Mouse (Mus musculus) kidney, embryonic 14.5 days (tissue): ENCODE data around the gene Josd1. TPM values are rescaled to one million over a fixed set of nuclear protein-coding genes. Genes with fewer than 3 reads are reported as not detected.
A peak's percentile ranks its signal among the peaks of the same experiment; 100 is the strongest.
"Not testable (repeated sequence)": the region's sequence is repeated elsewhere in the genome, so short reads cannot be mapped to it uniquely, and the experiment has no call there.

ENCODE experiments used
- ATAC-seq: fragments of 200-750 bp; cut with Nextera tagmentation; 2 replicates; pipeline ENCODE4 v1.8.0; 2017; ENCODE audit warnings: moderate number of reproducible peaks, mild to moderate bottlenecking, moderate TSS enrichment, moderate library complexity; ENCODE audit not compliant: low FRiP score, low TSS enrichment
- H3K27ac ChIP-seq: fragments of 300-500 bp; sonication (generic); 2 replicates; pipeline ENCODE4 v1.5.1; 2014; ENCODE audit warnings: low read depth, mild to moderate bottlenecking, low read length, moderate library complexity, mixed read lengths
- H3K27me3 ChIP-seq: fragments of 300-500 bp; sonication (generic); 2 replicates; pipeline ENCODE4 v1.6.1; 2014; ENCODE audit warnings: mild to moderate bottlenecking, low read length; ENCODE audit not compliant: control insufficient read depth, insufficient read depth
- H3K36me3 ChIP-seq: fragments of 300-500 bp; sonication (generic); 2 replicates; pipeline ENCODE4 v1.6.1; 2014; ENCODE audit warnings: low read length, mixed read lengths; ENCODE audit not compliant: control insufficient read depth, insufficient read depth
- H3K4me1 ChIP-seq: fragments of 300-500 bp; sonication (generic); 2 replicates; pipeline ENCODE4 v1.6.1; 2014; ENCODE audit warnings: low read length, mixed read lengths; ENCODE audit not compliant: control insufficient read depth, insufficient read depth
- H3K4me2 ChIP-seq: fragments of 300-500 bp; sonication (generic); replicated peaks from 2 replicates; pipeline ENCODE4 v1.6.1; 2014; ENCODE audit warnings: low read depth, mild to moderate bottlenecking, low read length
- H3K4me3 ChIP-seq: fragments of 300-500 bp; sonication (generic); 2 replicates; pipeline ENCODE4 v1.5.1; 2014; ENCODE audit warnings: mild to moderate bottlenecking, low read length
- H3K9ac ChIP-seq: fragments of 300-500 bp; sonication (generic); 2 replicates; pipeline ENCODE4 v1.6.1; 2014; ENCODE audit warnings: low read depth, mild to moderate bottlenecking, low read length, moderate library complexity
- H3K9me3 ChIP-seq: fragments of 300-500 bp; sonication (generic); 2 replicates; pipeline ENCODE4 v1.6.1; 2016; ENCODE audit warnings: low read length; ENCODE audit not compliant: control insufficient read depth
- WGBS: fragments of 180-500 bp; shearing (Covaris S2); extraction: QIAGEN DNeasy Blood & Tissue Kit; methylation state at CpG from one replicate; pipeline ENCODE4 v1.1.7; 2014; 5-methylcytosine and 5-hydroxymethylcytosine counted together
- polyA plus RNA-seq: library from polyadenylated mRNA; unstranded; fragments of >200 nt; fragmentation: Nextera tagmentation; extraction: Ambion mirVana; gene quantifications from 2 replicates; pipeline ENCODE4 v1.2.1, GENCODE M21; 2014

Josd1 gene
- polyA plus RNA-seq, 1 experiment from 2014 or later = 13.0 TPM

- Histone ChIP-seq H3K4me1 (no peaks in the 10 kb centered on the region; the same call in 1 of the 2 replicates), H3K27me3 (no peaks in the 10 kb centered on the region), H3K9ac (no peak overlapping the region), H3K4me3 (no peak overlapping the region), H3K27ac (0 out of 2 replicates have a peak overlapping the region, but pooled peaks have one; percentile 43), H3K36me3 (peaks cover 40% of the 10 kb centered on the region), H3K9me3 (no peaks in the 10 kb centered on the region), H3K4me2 (no peak overlapping the region)
- 68% methylated on average over 2 of the region's 2 CpGs for WGBS
- ATAC-seq = no peak
These were observed 9.8 kb downstream of the Josd1 start for GRCm38 (mm10) chr15:79677936-79678335.

GRCm38 (mm10) chr15:79671828-79672348, 15.8 kb downstream of the Josd1 start:
- H3K36me3 ChIP-seq = peaks cover 46% of the 10 kb centered on the region
- not testable (repeated sequence) for H3K9me3 ChIP-seq, H3K27ac ChIP-seq, H3K27me3 ChIP-seq, H3K4me1 ChIP-seq, ATAC-seq, H3K9ac ChIP-seq
- H3K4me2 ChIP-seq = peak overlapping the region; percentile 62
- peak overlapping the region; percentile 95 for H3K4me3 ChIP-seq
- 86% methylated on average over 11 of the region's 11 CpGs for WGBS

DNA sequence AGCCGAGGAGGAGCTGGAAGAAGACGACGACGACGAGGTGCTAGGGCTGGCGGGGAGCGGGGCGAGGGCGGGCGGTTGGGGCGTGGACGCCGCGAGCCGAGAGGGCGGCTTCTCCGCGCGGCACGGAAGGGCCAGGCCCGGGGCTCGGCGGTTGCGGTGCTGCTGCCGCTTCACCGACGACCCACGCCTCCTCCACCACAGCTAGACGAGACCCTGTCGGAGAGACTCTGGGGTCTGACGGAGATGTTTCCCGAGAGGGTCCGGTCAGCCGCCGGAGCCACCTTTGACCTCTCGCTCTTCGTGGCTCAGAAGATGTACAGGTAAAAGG, 16.8 kb downstream of the Josd1 start:
- Histone ChIP-seq H3K9ac (peak overlapping the region; percentile 84), H3K27me3 (no peaks in the 10 kb centered on the region), H3K4me1 (peaks cover 5% of the 10 kb centered on the region; the same call in 1 of the 2 replicates), H3K27ac (no peak overlapping the region; the same call in 1 of the 2 replicates), H3K9me3 (no peaks in the 10 kb centered on the region), H3K4me3 (peak overlapping the region; percentile 95), H3K36me3 (peaks cover 47% of the 10 kb centered on the region), H3K4me2 (peak overlapping the region; percentile 62)
- WGBS = under 1% methylated on average over 35 of the region's 37 CpGs
- peak; percentile 38; the same call in 1 of the 2 replicates for ATAC-seq

- peak; percentile 95 for ATAC-seq
- Histone ChIP-seq H3K27ac (no peak within 1 kb of the TSS; the same call in 1 of the 2 replicates), H3K9ac (peak within 1 kb of the TSS; percentile 84), H3K4me3 (peak within 1 kb of the TSS; percentile 95), H3K4me1 (peaks cover 5% of the 10 kb centered on the region; the same call in 1 of the 2 replicates), H3K9me3 (no peaks in the 10 kb centered on the region), H3K27me3 (no peaks in the 10 kb centered on the region), H3K4me2 (peak within 1 kb of the TSS; percentile 62), H3K36me3 (peaks cover 47% of the 10 kb centered on the region)
- 21% methylated on average over 32 of the region's 33 CpGs for WGBS
These were observed 17.3 kb downstream of the Josd1 start, which contains the start of gene Tomm22 for GRCm38 (mm10) chr15:79670249-79670971. Gene Tomm22, plus strand, starts transcription at chr15:79670861.

GRCm38 (mm10) chr15:79669195-79669594, 18.5 kb downstream of the Josd1 start:
- Histone ChIP-seq H3K4me3 (no peak overlapping the region), H3K4me1 (peaks cover 5% of the 10 kb centered on the region; the same call in 1 of the 2 replicates), H3K9ac (no peak overlapping the region), H3K9me3 (no peaks in the 10 kb centered on the region), H3K27me3 (no peaks in the 10 kb centered on the region), H3K36me3 (peaks cover 35% of the 10 kb centered on the region), H3K4me2 (no peak overlapping the region), H3K27ac (no peak overlapping the region)
- no peak for ATAC-seq
- 69% methylated on average over 10 of the region's 10 CpGs for WGBS

- no peak overlapping the region for H3K27ac ChIP-seq
- ATAC-seq = no peak
- H3K9ac ChIP-seq = no peak overlapping the region
- H3K27me3 ChIP-seq = no peaks in the 10 kb centered on the region
- WGBS = 91% methylated on average over 8 of the region's 8 CpGs
- peaks cover 2% of the 10 kb centered on the region for H3K4me1 ChIP-seq
- H3K36me3 ChIP-seq = peaks cover 14% of the 10 kb centered on the region
- H3K9me3 ChIP-seq = no peaks in the 10 kb centered on the region
- no peak overlapping the region for H3K4me3 ChIP-seq
- H3K4me2 ChIP-seq = no peak overlapping the region
These were observed 23.1 kb downstream of the Josd1 start for GRCm38 (mm10) chr15:79664666-79665065.

GRCm38 (mm10) chr15:79661852-79662251, 25.9 kb downstream of the Josd1 start:
- no peaks in the 10 kb centered on the region for H3K9me3 ChIP-seq
- H3K4me2 ChIP-seq = no peak overlapping the region
- H3K36me3 ChIP-seq = peaks cover 12% of the 10 kb centered on the region
- no peak overlapping the region for H3K9ac ChIP-seq
- no peak overlapping the region for H3K4me3 ChIP-seq
- peaks cover 4% of the 10 kb centered on the region for H3K4me1 ChIP-seq
- ATAC-seq = no peak
- no peaks in the 10 kb centered on the region for H3K27me3 ChIP-seq
- no peak overlapping the region for H3K27ac ChIP-seq
- WGBS = 71% methylated on average over 4 of the region's 4 CpGs

GRCm38 (mm10) chr15:79658531-79659375, 29.0 kb downstream of the Josd1 start, which contains the start of the genes Fam227a and Cby1:
Gene Fam227a, minus strand, starts transcription at chr15:79658956.
Gene Cby1, plus strand, starts transcription at chr15:79659199.
- Histone ChIP-seq H3K27ac (peak within 1 kb of the TSS; percentile 90), H3K4me1 (peaks cover 4% of the 10 kb centered on the region), H3K9me3 (no peaks in the 10 kb centered on the region), H3K9ac (peak within 1 kb of the TSS; percentile 72), H3K36me3 (no peaks in the 10 kb centered on the region; the same call in 1 of the 2 replicates), H3K4me2 (peak within 1 kb of the TSS; percentile 84), H3K4me3 (peak within 1 kb of the TSS; percentile 67), H3K27me3 (no peaks in the 10 kb centered on the region)
- under 1% methylated on average over 53 of the region's 55 CpGs for WGBS
- peak; percentile 88 for ATAC-seq
